Comparison of ENCODE assay signal across 23 mouse cellular contexts in genomic region chr19:53260828-53261227, GRCm38 (mm10).
"Had no signal": no experiment of that assay in that cellular context is flagged by ENCODE, and none has a peak within 500 bp of the region (broad histone marks: within the 10 kb centered on the region; RNA-seq: fewer than 3 reads in every experiment).

No protein-coding gene starts in this region.

- H3K27me3 ChIP-seq: heart, embryonic 12.5 days; hindbrain, embryonic 13.5 days; hindbrain, embryonic 15.5 days; intestine, embryonic 15.5 days; limb, embryonic 12.5 days had no signal

- H3K9ac ChIP-seq: heart, embryonic 12.5 days; hindbrain, embryonic 13.5 days; hindbrain, embryonic 15.5 days; intestine, embryonic 15.5 days; limb, embryonic 12.5 days; liver, postnatal 0 days had no signal

- DNase-seq: gastrocnemius, adult 2 months; gastrocnemius, postnatal 10 days; gastrocnemius, postnatal 25 days; heart, adult 2 months; heart, postnatal 10 days; heart, postnatal 4 days; kidney, adult 18-20 months; kidney, adult 8-10 months; kidney, postnatal 10 days; kidney, postnatal 25 days; liver, postnatal 0 days; lung, adult 2 months had no signal

- ATAC-seq: inflammation-experienced regulatory T-cells, adult 6 months; intestine, embryonic 15.5 days; intestine, postnatal 0 days; liver, postnatal 0 days had no signal

- H3K4me2 ChIP-seq: heart, embryonic 12.5 days; hindbrain, embryonic 13.5 days; hindbrain, embryonic 15.5 days; intestine, embryonic 15.5 days; limb, embryonic 12.5 days had no signal

- H3K4me3 ChIP-seq: gastrocnemius, adult 2 months; heart, adult 2 months; heart, embryonic 10.5 days; heart, embryonic 12.5 days; hindbrain, embryonic 13.5 days; hindbrain, embryonic 15.5 days; intestine, embryonic 15.5 days; layer of hippocampus, adult 2 months; left cerebral cortex, adult 2 months; limb, embryonic 10.5 days; limb, embryonic 12.5 days had no signal

- H3K9me3 ChIP-seq: heart, embryonic 10.5 days; heart, embryonic 12.5 days; hindbrain, embryonic 13.5 days; hindbrain, embryonic 15.5 days; intestine, embryonic 15.5 days; limb, embryonic 10.5 days had no signal

- H3K27ac ChIP-seq: gastrocnemius, adult 2 months; heart, adult 2 months; heart, embryonic 10.5 days; hindbrain, embryonic 13.5 days; hindbrain, embryonic 15.5 days; intestine, embryonic 15.5 days; layer of hippocampus, adult 2 months; left cerebral cortex, adult 2 months; limb, embryonic 10.5 days; limb, embryonic 12.5 days had no signal

- H3K36me3 ChIP-seq: heart, embryonic 12.5 days; hindbrain, embryonic 13.5 days; hindbrain, embryonic 15.5 days; intestine, embryonic 15.5 days; limb, embryonic 10.5 days; limb, embryonic 12.5 days had no signal
